Mouse (Mus musculus) cerebellum, adult 11-12 months (tissue): ENCODE measurements around the gene Pip4k2c.
A peak's percentile ranks its signal among the peaks of the same experiment; 100 is the strongest.
"Not testable (repeated sequence)": the region's sequence is repeated elsewhere in the genome, so short reads cannot be mapped to it uniquely, and the experiment has no call there.

Experiments
- DNase-seq: peaks from one replicate; pipeline ENCODE4 v3.0.0; 2022

Pip4k2c gene

GRCm38 (mm10) chr10:127166771-127167613 is 44.4 kb downstream of the Pip4k2c start:
- peak; percentile 60 for DNase-seq

GRCm38 (mm10) chr10:127166404-127166715 is 45.0 kb downstream of the Pip4k2c start:
- no peak for DNase-seq

- DNase-seq: peak; percentile 72
Measured at GRCm38 (mm10) chr10:127165654-127166403, 45.6 kb downstream of the Pip4k2c start.

- no peak for DNase-seq
Measured at GRCm38 (mm10) chr10:127165354-127165653, 46.1 kb downstream of the Pip4k2c start.

- DNase-seq: peak; percentile 86
Measured at GRCm38 (mm10) chr10:127164631-127165353, 46.6 kb downstream of the Pip4k2c start, which contains the start of gene B4galnt1. TSS of gene B4galnt1 (plus strand) at chr10:127165225.

GRCm38 (mm10) chr10:127164190-127164589 is 47.2 kb downstream of the Pip4k2c start:
- no peak for DNase-seq

- not testable (repeated sequence) for DNase-seq
Measured at GRCm38 (mm10) chr10:127162771-127163261, 48.6 kb downstream of the Pip4k2c start.

GRCm38 (mm10) chr10:127160728-127161127 is 50.7 kb downstream of the Pip4k2c start:
- DNase-seq: no peak

GRCm38 (mm10) chr10:127160081-127160480 is 51.3 kb downstream of the Pip4k2c start:
- no peak for DNase-seq

GRCm38 (mm10) chr10:127158471-127158870 is 52.9 kb downstream of the Pip4k2c start:
- DNase-seq: no peak

- no peak for DNase-seq
Measured at GRCm38 (mm10) chr10:127156511-127156910, 54.9 kb downstream of the Pip4k2c start.

- DNase-seq: no peak
Measured at GRCm38 (mm10) chr10:127156089-127156488, 55.3 kb downstream of the Pip4k2c start.

GRCm38 (mm10) chr10:127154652-127155051 is 56.7 kb downstream of the Pip4k2c start:
- DNase-seq: no peak

- DNase-seq: no peak
Measured at GRCm38 (mm10) chr10:127154241-127154640, 57.1 kb downstream of the Pip4k2c start.

- DNase-seq: no peak
Measured at GRCm38 (mm10) chr10:127153323-127153722, 58.1 kb downstream of the Pip4k2c start.

GRCm38 (mm10) chr10:127152556-127152955 is 58.8 kb downstream of the Pip4k2c start:
- not testable (repeated sequence) for DNase-seq

- DNase-seq: not testable (repeated sequence)
Measured at GRCm38 (mm10) chr10:127151233-127151632, 60.2 kb downstream of the Pip4k2c start.

- DNase-seq: no peak
Measured at GRCm38 (mm10) chr10:127150471-127150872, 60.9 kb downstream of the Pip4k2c start.

GRCm38 (mm10) chr10:127147135-127147534 is 64.2 kb downstream of the Pip4k2c start:
- DNase-seq: no peak
